Mouse (Mus musculus) retina, embryonic 14.5 days (tissue): ENCODE measurements around the gene Zmym2.

ENCODE experiments used
- DNase-seq: peaks from one replicate; pipeline ENCODE4 v3.0.0-alpha.2; 2015; ENCODE audit warnings: low spot score

Zmym2 gene

GRCm38 (mm10) chr14:56918532-56918931 lies 32.1 kb downstream of the Zmym2 start:
- no peak for DNase-seq

- DNase-seq = no peak
These were observed 49.0 kb downstream of the Zmym2 start for GRCm38 (mm10) chr14:56935481-56935880.

- DNase-seq = no peak
These were observed 53.5 kb downstream of the Zmym2 start for GRCm38 (mm10) chr14:56939903-56940302.

DNA sequence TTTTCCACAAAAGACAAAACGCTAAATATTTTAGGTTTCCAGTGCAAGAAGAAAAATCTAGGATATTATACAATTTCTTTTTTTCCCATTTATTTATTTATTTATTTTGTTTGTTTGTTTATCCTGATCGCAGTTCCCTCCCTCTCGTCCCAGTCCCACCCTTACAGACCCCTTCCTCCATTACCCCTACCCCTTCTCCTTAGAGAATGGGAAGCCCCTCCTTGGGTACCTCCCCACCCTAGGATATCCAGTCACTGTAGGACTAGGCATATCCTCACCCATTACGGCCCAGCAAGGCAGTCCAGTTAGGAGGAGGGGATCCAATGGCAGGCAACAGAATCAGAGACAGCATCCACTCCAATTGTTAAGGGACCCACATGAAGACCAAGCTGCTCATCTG lies 66.5 kb downstream of the Zmym2 start:
- no peak for DNase-seq

DNA sequence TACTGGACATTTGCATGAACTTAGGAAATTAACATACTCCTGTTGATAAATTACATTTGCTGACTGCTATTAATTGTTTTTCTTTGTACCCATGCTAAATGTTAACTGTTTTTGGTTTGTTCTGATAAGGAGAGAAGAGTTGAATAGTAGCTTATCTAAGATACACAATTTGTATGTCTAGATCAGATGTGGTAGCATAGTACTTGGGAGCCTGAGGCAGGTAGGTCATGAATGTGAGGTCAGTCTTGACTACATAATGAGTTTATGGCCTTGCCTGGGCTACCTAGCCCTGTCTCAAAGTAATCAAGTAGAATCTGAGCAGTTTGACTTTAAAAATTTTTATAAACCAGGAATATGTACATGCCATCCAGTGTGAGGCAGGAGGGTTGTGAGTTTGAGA lies 67.9 kb downstream of the Zmym2 start:
- DNase-seq = no peak

DNA sequence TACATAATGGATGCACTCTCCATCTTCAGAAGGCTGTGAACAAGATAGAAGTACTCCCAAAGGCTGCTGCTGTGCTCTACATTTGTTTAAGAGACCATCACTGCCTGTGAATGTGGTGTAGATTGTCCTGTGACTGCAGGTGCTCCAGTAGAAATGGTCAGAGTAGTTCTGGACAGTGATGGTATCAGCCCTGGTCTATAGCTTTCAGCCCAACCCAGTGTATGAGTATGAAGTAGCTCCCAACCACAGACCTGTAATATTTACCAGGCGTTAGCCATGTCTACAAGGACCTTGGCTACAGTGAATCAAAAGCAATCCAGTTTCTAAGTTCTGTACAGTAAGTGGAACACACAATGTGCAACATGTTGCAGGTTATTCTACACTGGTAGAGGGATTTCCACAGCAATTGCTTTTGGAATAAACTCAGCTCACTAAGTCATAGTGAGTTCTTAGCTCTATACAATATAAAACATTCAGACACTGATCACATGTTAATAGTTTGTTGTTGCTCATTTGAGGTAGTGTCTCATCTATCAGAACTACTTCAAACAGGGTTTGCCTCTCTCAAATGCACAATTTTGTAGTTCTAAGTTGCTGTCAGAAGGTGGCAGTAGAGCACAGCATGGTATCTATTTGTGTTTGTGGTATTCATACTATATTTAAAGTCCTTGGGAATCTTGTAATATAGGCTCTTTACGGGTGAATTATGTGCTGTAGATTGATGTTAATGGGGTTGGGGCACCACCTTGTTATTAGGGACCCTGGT lies 77.7 kb downstream of the Zmym2 start:
- DNase-seq = peak; percentile 70

DNA sequence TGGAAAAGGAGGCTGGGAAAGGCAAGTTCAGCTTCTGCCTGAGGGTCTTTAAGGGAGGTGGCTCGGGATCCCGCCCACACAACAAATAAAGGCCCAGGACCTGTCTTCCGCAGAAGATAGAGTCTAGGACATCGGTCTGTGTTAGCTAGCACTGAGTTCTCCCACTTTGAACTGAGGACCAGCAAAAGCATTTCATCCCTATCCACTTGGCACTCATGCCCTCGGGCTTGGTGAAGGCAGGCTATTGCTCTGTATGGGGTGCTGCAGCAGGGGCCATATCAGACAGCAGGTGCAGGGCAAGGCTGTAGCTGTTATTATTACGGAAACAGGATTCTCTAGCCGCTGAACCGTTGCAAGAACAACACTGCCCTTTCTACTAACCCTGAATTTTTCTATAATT lies 83.2 kb downstream of the Zmym2 start:
- DNase-seq = no peak

DNA sequence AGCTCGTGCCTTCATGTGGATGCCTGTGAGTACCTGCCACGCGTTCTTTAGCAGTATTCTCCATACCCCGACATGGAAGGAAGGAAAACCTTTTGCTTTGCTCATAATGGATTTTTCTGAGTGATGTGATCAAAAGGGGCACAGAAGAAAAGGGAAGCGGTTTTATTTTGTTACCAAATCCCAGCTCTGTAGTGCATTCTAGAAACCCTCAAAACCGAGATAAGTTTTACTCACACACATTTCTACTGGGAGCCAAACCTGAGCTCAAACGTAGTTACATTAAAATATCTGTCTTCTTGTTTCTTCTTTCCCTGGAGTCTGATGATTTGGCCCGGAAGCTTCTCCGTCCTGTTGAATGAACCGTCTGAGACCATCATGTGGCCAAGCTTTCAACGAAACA lies 83.7 kb downstream of the Zmym2 start:
- no peak for DNase-seq

GRCm38 (mm10) chr14:56978045-56978655 lies 91.7 kb downstream of the Zmym2 start:
- no peak for DNase-seq

DNA sequence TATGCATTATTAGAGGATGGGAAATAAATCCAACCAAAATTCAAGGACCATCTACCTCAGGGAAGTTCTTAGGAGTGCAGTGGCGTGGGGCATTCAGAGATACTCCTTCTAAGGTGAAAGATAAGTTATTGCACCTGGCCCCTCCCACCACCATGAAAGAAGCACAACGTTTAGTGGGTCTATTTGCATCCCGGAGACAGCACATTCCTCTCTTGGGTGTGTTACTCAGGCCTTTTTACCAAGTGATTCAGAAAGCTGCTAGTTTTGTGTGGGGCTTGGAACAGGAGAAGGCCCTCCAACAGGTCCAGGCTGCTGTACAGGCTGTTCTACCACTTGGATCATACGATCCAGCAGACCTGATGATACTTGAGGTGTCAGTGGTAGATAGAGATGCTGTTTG lies 102.2 kb downstream of the Zmym2 start:
- DNase-seq = no peak
